Mouse (Mus musculus) intestine, postnatal 0 days (tissue): Measurements from ENCODE around the gene Gm10912. TPM values are rescaled to one million over a fixed set of nuclear protein-coding genes. Genes with fewer than 3 reads are reported as not detected.
"Not testable (repeated sequence)": the region's sequence is repeated elsewhere in the genome, so short reads cannot be mapped to it uniquely, and the experiment has no call there.

Experiments
- ATAC-seq: fragments of 200-750 bp; cut with Nextera tagmentation; 2 replicates; pipeline ENCODE4 v1.8.0; 2017; ENCODE audit warnings: mild to moderate bottlenecking, moderate TSS enrichment, moderate library complexity
- H3K27ac ChIP-seq: fragments of 300-500 bp; sonication (generic); 2 replicates; pipeline ENCODE4 v1.5.1; 2014; ENCODE audit warnings: mild to moderate bottlenecking, low read depth, low read length, moderate library complexity
- H3K27me3 ChIP-seq: fragments of 300-500 bp; sonication (generic); replicated peaks from 2 replicates; pipeline ENCODE4 v1.6.1; 2014; ENCODE audit warnings: low read length, mixed read lengths; ENCODE audit not compliant: control insufficient read depth, insufficient read depth
- H3K36me3 ChIP-seq: fragments of 300-500 bp; sonication (generic); 2 replicates; pipeline ENCODE4 v1.6.1; 2014; ENCODE audit warnings: mild to moderate bottlenecking, moderate library complexity; ENCODE audit not compliant: control insufficient read depth, insufficient read depth
- H3K4me1 ChIP-seq: fragments of 300-500 bp; sonication (generic); replicated peaks from 2 replicates; pipeline ENCODE4 v1.6.1; 2014; ENCODE audit warnings: antibody characterized with exemption, low read length, mixed read lengths; ENCODE audit not compliant: control insufficient read depth, insufficient read depth
- H3K4me2 ChIP-seq: fragments of 300-500 bp; sonication (generic); replicated peaks from 2 replicates; pipeline ENCODE4 v1.6.1; 2014; ENCODE audit warnings: low read depth, mild to moderate bottlenecking, moderate library complexity
- H3K4me3 ChIP-seq: fragments of 300-500 bp; sonication (generic); 2 replicates; pipeline ENCODE4 v1.5.1; 2014; ENCODE audit warnings: low read depth, low read length
- H3K9ac ChIP-seq: fragments of 300-500 bp; sonication (generic); 2 replicates; pipeline ENCODE4 v1.6.1; 2014; ENCODE audit warnings: mild to moderate bottlenecking, low read depth, low read length
- H3K9me3 ChIP-seq: fragments of 300-500 bp; sonication (generic); 2 replicates; pipeline ENCODE4 v1.6.1; 2016; ENCODE audit warnings: mixed run types; ENCODE audit not compliant: control insufficient read depth
- CTCF ChIP-seq: sonication (generic); IDR thresholded peaks from 2 replicates; pipeline ENCODE4 v1.5.1; 2016; ENCODE audit warnings: low read depth, mild to moderate bottlenecking, control low read depth, antibody characterized with exemption, moderate library complexity
- WGBS: fragments of 180-500 bp; shearing (Covaris S2); extraction: QIAGEN DNeasy Blood & Tissue Kit; methylation state at CpG from one replicate; pipeline ENCODE4 v1.1.7; 2014; 5-methylcytosine and 5-hydroxymethylcytosine counted together
- polyA plus RNA-seq: library from polyadenylated mRNA; unstranded; fragments of >200 nt; fragmentation: Nextera tagmentation; extraction: Ambion mirVana; gene quantifications from 2 replicates; pipeline ENCODE4 v1.2.1, GENCODE M21; 2015

Gene Gm10912
- polyA plus RNA-seq, 1 experiment from 2014 or later, result not detected

GRCm38 (mm10) chr2:104098529-104099230 is 33.1 kb downstream of the Gm10912 start:
- no peak for ATAC-seq

GRCm38 (mm10) chr2:104099231-104099585 is 33.6 kb downstream of the Gm10912 start:
- no peak overlapping the region for H3K9ac ChIP-seq
- H3K4me3 ChIP-seq, result no peak overlapping the region
- H3K27me3 ChIP-seq, result no peaks in the 10 kb centered on the region
- ATAC-seq, result no peak
- TF ChIP-seq CTCF, result no peak
- peaks cover 5% of the 10 kb centered on the region; the same call in 1 of the 2 replicates for H3K4me1 ChIP-seq
- WGBS, result 98% methylated on average over 2 of the region's 2 CpGs
- no peak overlapping the region for H3K27ac ChIP-seq
- no peak overlapping the region for H3K4me2 ChIP-seq
- H3K9me3 ChIP-seq, result no peaks in the 10 kb centered on the region
- no peaks in the 10 kb centered on the region for H3K36me3 ChIP-seq

More at GRCm38 (mm10) chr2:104098529-104099230, 33.1 kb downstream of the Gm10912 start:
- Histone ChIP-seq H3K9me3 (no peaks in the 10 kb centered on the region), H3K4me1 (peaks cover 5% of the 10 kb centered on the region; the same call in 1 of the 2 replicates), H3K4me3 (no peak overlapping the region), H3K27ac (no peak overlapping the region), H3K9ac (no peak overlapping the region), H3K36me3 (no peaks in the 10 kb centered on the region), H3K27me3 (no peaks in the 10 kb centered on the region), H3K4me2 (no peak overlapping the region)
- TF ChIP-seq CTCF, result no peak
- 11% methylated on average over 3 of the region's 3 CpGs for WGBS

GRCm38 (mm10) chr2:104099946-104100345 is 34.3 kb downstream of the Gm10912 start:
- no peak for ATAC-seq
- WGBS, result 80% methylated on average over 1 of the region's 1 CpGs
- Histone ChIP-seq H3K9ac (no peak overlapping the region), H3K9me3 (no peaks in the 10 kb centered on the region), H3K27ac (no peak overlapping the region), H3K4me2 (no peak overlapping the region), H3K36me3 (no peaks in the 10 kb centered on the region), H3K4me1 (peaks cover 5% of the 10 kb centered on the region; the same call in 1 of the 2 replicates), H3K4me3 (no peak overlapping the region), H3K27me3 (no peaks in the 10 kb centered on the region)
- no peak for TF ChIP-seq CTCF

GRCm38 (mm10) chr2:104104800-104105199 is 39.2 kb downstream of the Gm10912 start:
- 89% methylated on average over 6 of the region's 6 CpGs for WGBS
- H3K9ac ChIP-seq, result no peak overlapping the region
- no peak overlapping the region for H3K4me2 ChIP-seq
- TF ChIP-seq CTCF, result no peak
- no peaks in the 10 kb centered on the region for H3K36me3 ChIP-seq
- no peak for ATAC-seq
- no peaks in the 10 kb centered on the region for H3K27me3 ChIP-seq
- no peak overlapping the region for H3K4me3 ChIP-seq
- peaks cover 3% of the 10 kb centered on the region; the same call in 1 of the 2 replicates for H3K4me1 ChIP-seq
- no peak overlapping the region for H3K27ac ChIP-seq
- H3K9me3 ChIP-seq, result no peaks in the 10 kb centered on the region

GRCm38 (mm10) chr2:104109021-104109420 is 43.4 kb downstream of the Gm10912 start:
- not testable (repeated sequence) for H3K36me3 ChIP-seq, H3K4me1 ChIP-seq, H3K27me3 ChIP-seq, H3K9ac ChIP-seq, H3K4me2 ChIP-seq, H3K27ac ChIP-seq, H3K4me3 ChIP-seq, H3K9me3 ChIP-seq, ATAC-seq
- WGBS, result 74% methylated on average over 2 of the region's 2 CpGs

GRCm38 (mm10) chr2:104109528-104109927 is 43.9 kb downstream of the Gm10912 start:
- Histone ChIP-seq H3K27ac (no peak overlapping the region), H3K27me3 (no peaks in the 10 kb centered on the region), H3K4me2 (no peak overlapping the region), H3K9ac (no peak overlapping the region), H3K9me3 (no peaks in the 10 kb centered on the region), H3K36me3 (peaks cover 3% of the 10 kb centered on the region; the same call in 1 of the 2 replicates), H3K4me3 (no peak overlapping the region), H3K4me1 (peaks cover 3% of the 10 kb centered on the region; the same call in 1 of the 2 replicates)
- no peak for ATAC-seq
- 57% methylated on average over 2 of the region's 2 CpGs for WGBS
- TF ChIP-seq CTCF, result no peak
